Mouse (Mus musculus) adrenal gland, postnatal 10 days (tissue): Measurements from ENCODE around the gene Olfr1484. TPM values are rescaled to one million over a fixed set of nuclear protein-coding genes. Genes with fewer than 3 reads are reported as not detected.
"Not testable (repeated sequence)": the region's sequence is repeated elsewhere in the genome, so short reads cannot be mapped to it uniquely, and the experiment has no call there.

ENCODE experiments used
- DNase-seq: peaks from one replicate; pipeline ENCODE4 v3.0.0; 2021; ENCODE audit warnings: mixed read lengths
- long read RNA-seq, 2 experiments: library from polyadenylated mRNA; stranded (forward); transcript quantifications; one replicate each; pipeline ENCODE4 v2.0.0; 2021
- microRNA-seq: library from miRNA; unstranded; fragments of <30 nt; microRNA quantifications from one replicate; pipeline ENCODE4 v1.2.0, GENCODE M21; 2021
- total RNA-seq, 2 experiments: library from RNA; stranded (reverse); gene quantifications; 2 replicates each; pipeline ENCODE4 v1.2.3; 2021

Olfr1484 gene
- not detected for total RNA-seq
- long read RNA-seq, experiment 1: 0 reads
- long read RNA-seq, experiment 2: 0 reads

GRCm38 (mm10) chr19:13583211-13583610 is at the start of gene Olfr1484:
TSS of gene Olfr1484 (plus strand) at chr19:13583511.
- no peak for DNase-seq

- not testable (repeated sequence) for DNase-seq
Measured at GRCm38 (mm10) chr19:13617075-13617474, 33.8 kb downstream of the Olfr1484 start, which contains the start of gene Olfr1487. TSS of gene Olfr1487 (plus strand) at chr19:13617375.

DNA sequence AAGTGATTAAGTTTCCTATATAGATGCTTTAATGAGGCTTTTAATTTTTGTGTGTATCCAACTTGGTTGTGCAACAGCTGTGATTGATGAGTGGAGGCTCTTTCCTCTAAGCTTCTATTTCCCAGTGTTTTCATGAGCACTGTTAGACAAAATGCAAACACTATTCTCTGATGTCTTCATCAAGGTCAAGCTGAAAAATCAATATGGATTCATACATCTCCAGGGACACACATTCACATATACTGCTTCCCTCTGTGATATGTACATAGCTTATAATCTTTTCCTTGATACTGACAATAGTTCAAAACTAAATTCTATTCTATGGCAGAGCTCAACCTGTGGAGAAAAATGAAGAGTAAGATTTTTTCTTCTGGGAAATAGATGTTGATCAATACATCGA is 48.0 kb downstream of the Olfr1484 start, which contains the start of gene Olfr1489:
Gene Olfr1489 (plus strand): TSS at position 301 of the 400 bp plus-strand sequence.
- DNase-seq: no peak

Small RNAs within 50 kb of the gene (microRNA-seq; reads per million reads assigned to microRNA genes)
- gene Gm22323 (not detected), gene Gm23931 (not detected)

Other genes starting within 250 kb of the Olfr1484 start
- not detected for gene Olfr1466, start 244.6 kb upstream of the Olfr1484 start, total RNA-seq
- gene Olfr1467, start 221.3 kb upstream of the Olfr1484 start, total RNA-seq: not detected
- gene Olfr1469, start 175.7 kb upstream of the Olfr1484 start, total RNA-seq: not detected
- not detected for gene Olfr1471, start 140.1 kb upstream of the Olfr1484 start, total RNA-seq
- not detected for gene Olfr1472, start 127.4 kb upstream of the Olfr1484 start, total RNA-seq
- gene Olfr1474, start 113.9 kb upstream of the Olfr1484 start, total RNA-seq: not detected
- not detected for gene Olfr1475, start 103.3 kb upstream of the Olfr1484 start, total RNA-seq
- gene Olfr1477, start 83.0 kb upstream of the Olfr1484 start, total RNA-seq: not detected
- not detected for gene Olfr1480, start 55.6 kb upstream of the Olfr1484 start, total RNA-seq
- not detected for gene Olfr1487, start 33.9 kb downstream of the Olfr1484 start, total RNA-seq
- not detected for gene Olfr1489, start 48.1 kb downstream of the Olfr1484 start, total RNA-seq
- not detected for gene Olfr1490, start 67.6 kb downstream of the Olfr1484 start, total RNA-seq
- not detected for gene Olfr1491, start 113.8 kb downstream of the Olfr1484 start, total RNA-seq
- gene Olfr1493-ps1, start 139.8 kb downstream of the Olfr1484 start, total RNA-seq: not detected
- not detected for gene Olfr1494, start 156.2 kb downstream of the Olfr1484 start, total RNA-seq
- gene Olfr1495, start 181.1 kb downstream of the Olfr1484 start, total RNA-seq: not detected
- gene Olfr1496, start 194.4 kb downstream of the Olfr1484 start, total RNA-seq: not detected
- gene Olfr1497, start 214.7 kb downstream of the Olfr1484 start, total RNA-seq: not detected
- gene Olfr1499, start 235.9 kb downstream of the Olfr1484 start, total RNA-seq: not detected
- gene Olfr1500, start 247.0 kb downstream of the Olfr1484 start, total RNA-seq: not detected